Mouse (Mus musculus) megakaryocyte, embryonic 14.5 days (primary cell): ENCODE measurements around the gene Ankrd6. TPM values are rescaled to one million over a fixed set of nuclear protein-coding genes. Genes with fewer than 3 reads are reported as not detected.

ENCODE experiments used
- H3K27me3 ChIP-seq: replicated peaks from 2 replicates; pipeline ENCODE3; 2012; ENCODE audit warnings: inconsistent platforms
- H3K36me3 ChIP-seq: replicated peaks from 2 replicates; pipeline ENCODE3; 2012; ENCODE audit warnings: low read length, inconsistent platforms, mixed read lengths
- H3K4me1 ChIP-seq: 2 replicates; pipeline ENCODE4 v1.6.1; 2012; ENCODE audit warnings: inconsistent platforms
- H3K4me3 ChIP-seq: replicated peaks from 2 replicates; pipeline ENCODE3; 2012; ENCODE audit warnings: moderate library complexity, mild to moderate bottlenecking, inconsistent platforms
- H3K9me3 ChIP-seq: 2 replicates; pipeline ENCODE4 v1.6.1; 2012; ENCODE audit warnings: inconsistent platforms
- FLI1 ChIP-seq: IDR thresholded peaks from 2 replicates; pipeline ENCODE4 v1.6.1; 2012; ENCODE audit warnings: low read length, inconsistent platforms, mixed read lengths
- GATA1 ChIP-seq: IDR thresholded peaks from 3 replicates; pipeline ENCODE4 v1.6.1; 2012; ENCODE audit warnings: mixed read lengths, low read length, inconsistent platforms, borderline replicate concordance
- polyA plus RNA-seq: library from polyadenylated mRNA; stranded (reverse); fragments of >175 nt; gene quantifications from 2 replicates; pipeline ENCODE4 v1.2.3, GENCODE M21; 2012; ENCODE audit warnings: low replicate concordance; ENCODE audit not compliant: insufficient read depth

The Ankrd6 gene
- polyA plus RNA-seq, 1 experiment = not detected

- peak overlapping the region; percentile 92 for H3K4me3 ChIP-seq
- H3K27me3 ChIP-seq = peaks cover 59% of the 10 kb centered on the region
- H3K4me1 ChIP-seq = peaks cover 25% of the 10 kb centered on the region
- H3K36me3 ChIP-seq = no peaks in the 10 kb centered on the region
- H3K9me3 ChIP-seq = peaks cover 11% of the 10 kb centered on the region
- TF ChIP-seq GATA1 (no peak), FLI1 (no peak)
Measured at GRCm38 (mm10) chr4:32951035-32951940, 647 bp upstream of the Ankrd6 start.

- H3K36me3 ChIP-seq = no peaks in the 10 kb centered on the region
- H3K27me3 ChIP-seq = peaks cover 57% of the 10 kb centered on the region
- H3K9me3 ChIP-seq = peaks cover 8% of the 10 kb centered on the region
- no peak overlapping the region for H3K4me3 ChIP-seq
- H3K4me1 ChIP-seq = peaks cover 25% of the 10 kb centered on the region
- TF ChIP-seq GATA1 (no peak), FLI1 (no peak)
Measured at GRCm38 (mm10) chr4:32948696-32949095, 1.9 kb downstream of the Ankrd6 start.

GRCm38 (mm10) chr4:32947631-32948030 is 3.0 kb downstream of the Ankrd6 start:
- peaks cover 5% of the 10 kb centered on the region for H3K9me3 ChIP-seq
- H3K4me3 ChIP-seq = no peak overlapping the region
- no peaks in the 10 kb centered on the region for H3K36me3 ChIP-seq
- TF ChIP-seq FLI1 (no peak), GATA1 (no peak)
- H3K27me3 ChIP-seq = peaks cover 49% of the 10 kb centered on the region
- peaks cover 25% of the 10 kb centered on the region for H3K4me1 ChIP-seq

- Histone ChIP-seq H3K36me3 (no peaks in the 10 kb centered on the region), H3K9me3 (no peaks in the 10 kb centered on the region), H3K4me1 (no peaks in the 10 kb centered on the region), H3K4me3 (no peak overlapping the region), H3K27me3 (peaks cover 8% of the 10 kb centered on the region)
- TF ChIP-seq GATA1 (no peak), FLI1 (no peak)
Measured at GRCm38 (mm10) chr4:32940984-32941383, 9.7 kb downstream of the Ankrd6 start.

- no peaks in the 10 kb centered on the region for H3K4me1 ChIP-seq
- peaks cover 7% of the 10 kb centered on the region for H3K27me3 ChIP-seq
- H3K36me3 ChIP-seq = no peaks in the 10 kb centered on the region
- no peaks in the 10 kb centered on the region for H3K9me3 ChIP-seq
- H3K4me3 ChIP-seq = no peak overlapping the region
- TF ChIP-seq GATA1 (no peak), FLI1 (no peak)
Measured at GRCm38 (mm10) chr4:32939964-32940363, 10.7 kb downstream of the Ankrd6 start.

- peaks cover 7% of the 10 kb centered on the region for H3K27me3 ChIP-seq
- H3K36me3 ChIP-seq = no peaks in the 10 kb centered on the region
- H3K9me3 ChIP-seq = no peaks in the 10 kb centered on the region
- TF ChIP-seq GATA1 (no peak), FLI1 (no peak)
- H3K4me3 ChIP-seq = no peak overlapping the region
- no peaks in the 10 kb centered on the region for H3K4me1 ChIP-seq
Measured at GRCm38 (mm10) chr4:32939521-32939920, 11.1 kb downstream of the Ankrd6 start.

GRCm38 (mm10) chr4:32936762-32937341 is 13.8 kb downstream of the Ankrd6 start:
- no peak overlapping the region for H3K4me3 ChIP-seq
- H3K4me1 ChIP-seq = no peaks in the 10 kb centered on the region
- peaks cover 7% of the 10 kb centered on the region for H3K27me3 ChIP-seq
- TF ChIP-seq GATA1 (no peak), FLI1 (no peak)
- no peaks in the 10 kb centered on the region for H3K36me3 ChIP-seq
- H3K9me3 ChIP-seq = 0 out of 2 replicates have a peak, but pooled peaks cover 4% of the 10 kb centered on the region

- Histone ChIP-seq H3K36me3 (no peaks in the 10 kb centered on the region), H3K4me3 (no peak overlapping the region), H3K9me3 (0 out of 2 replicates have a peak, but pooled peaks cover 8% of the 10 kb centered on the region), H3K4me1 (no peaks in the 10 kb centered on the region), H3K27me3 (no peaks in the 10 kb centered on the region)
- TF ChIP-seq GATA1 = no peak
- no peak for TF ChIP-seq FLI1
Measured at GRCm38 (mm10) chr4:32932056-32932455, 18.6 kb downstream of the Ankrd6 start.

- Histone ChIP-seq H3K27me3 (no peaks in the 10 kb centered on the region), H3K36me3 (no peaks in the 10 kb centered on the region), H3K9me3 (0 out of 2 replicates have a peak, but pooled peaks cover 8% of the 10 kb centered on the region), H3K4me1 (no peaks in the 10 kb centered on the region), H3K4me3 (no peak overlapping the region)
- TF ChIP-seq FLI1 (no peak), GATA1 (no peak)
Measured at GRCm38 (mm10) chr4:32929750-32930149, 20.9 kb downstream of the Ankrd6 start.

- Histone ChIP-seq H3K4me1 (no peaks in the 10 kb centered on the region), H3K27me3 (peaks cover 5% of the 10 kb centered on the region), H3K9me3 (0 out of 2 replicates have a peak, but pooled peaks cover 8% of the 10 kb centered on the region), H3K4me3 (no peak overlapping the region), H3K36me3 (no peaks in the 10 kb centered on the region)
- TF ChIP-seq GATA1 = no peak
- no peak for TF ChIP-seq FLI1
Measured at GRCm38 (mm10) chr4:32928692-32929448, 21.8 kb downstream of the Ankrd6 start.
